Mouse (Mus musculus) cerebellum, adult 2 months (tissue): ENCODE results near the gene Pabpn1. TPM values are rescaled to one million over a fixed set of nuclear protein-coding genes. Genes with fewer than 3 reads are reported as not detected.

ENCODE experiments used
- DNase-seq, 2 experiments: peaks; one replicate each; pipeline ENCODE4 v3.0.0; 2021
- H3K27ac ChIP-seq: fragments of 200-500 bp; 2 replicates; pipeline ENCODE4 v1.5.1; 2012; ENCODE audit warnings: low read length, control low read depth, inconsistent platforms; ENCODE audit not compliant: insufficient read depth
- H3K27me3 ChIP-seq: fragments of 200-500 bp; 2 replicates; pipeline ENCODE4 v1.6.1; 2012; ENCODE audit warnings: inconsistent platforms, mild to moderate bottlenecking, low read length, moderate library complexity; ENCODE audit not compliant: control insufficient read depth, insufficient read depth
- H3K4me1 ChIP-seq: fragments of 200-500 bp; 2 replicates; pipeline ENCODE4 v1.6.1; 2011; ENCODE audit warnings: low read length; ENCODE audit not compliant: control insufficient read depth, insufficient read depth
- H3K4me3 ChIP-seq: fragments of 200-500 bp; replicated peaks from 2 replicates; pipeline ENCODE3; 2011; ENCODE audit warnings: mild to moderate bottlenecking, low read depth, low read length, control low read depth; ENCODE audit not compliant: insufficient read depth
- CTCF ChIP-seq: fragments of 200-500 bp; IDR thresholded peaks from 2 replicates; pipeline ENCODE4 v1.5.1; 2011; ENCODE audit warnings: low read depth, mild to moderate bottlenecking, control low read depth, low read length, moderate library complexity, borderline replicate concordance; ENCODE audit not compliant: insufficient read depth
- POLR2A ChIP-seq: fragments of 200-500 bp; IDR thresholded peaks from 2 replicates; pipeline ENCODE4 v1.6.1; 2011; ENCODE audit warnings: low read length, control low read depth, borderline replicate concordance; ENCODE audit not compliant: insufficient read depth
- WGBS: fragments of 180-500 bp; shearing (Covaris S2); methylation state at CpG from one replicate; pipeline ENCODE4 v1.1.7; 2018; 5-methylcytosine and 5-hydroxymethylcytosine counted together
- polyA plus RNA-seq: library from polyadenylated mRNA; depleted of rRNA; stranded (reverse); fragments of >200 nt; gene quantifications from 2 replicates; pipeline ENCODE4 v1.2.3, GENCODE M21; 2012; rRNA removed

Pabpn1 gene
- 413 and 433 TPM in 2 replicates for polyA plus RNA-seq

- TF ChIP-seq CTCF (no peak), POLR2A (no peak)
- no peak for DNase-seq
- Histone ChIP-seq H3K27ac (no peak within 1 kb of the TSS), H3K27me3 (no peaks in the 10 kb centered on the region), H3K4me1 (no peaks in the 10 kb centered on the region), H3K4me3 (peak within 1 kb of the TSS; percentile 50)
- 94% methylated on average over 3 of the region's 3 CpGs for WGBS
Observed at GRCm38 (mm10) chr14:54892200-54892599, at the start of gene Pabpn1. Pabpn1 (plus strand) TSS chr14:54892500.

GRCm38 (mm10) chr14:54843461-54843860 lies 48.8 kb upstream of the Pabpn1 start:
- peaks cover 2% of the 10 kb centered on the region; the same call in 1 of the 2 replicates for H3K4me1 ChIP-seq
- H3K27ac ChIP-seq: no peak overlapping the region
- 5% methylated on average over 4 of the region's 4 CpGs for WGBS
- DNase-seq: peak; percentile 34 to 60
- no peaks in the 10 kb centered on the region for H3K27me3 ChIP-seq
- no peak overlapping the region for H3K4me3 ChIP-seq
- TF ChIP-seq CTCF (peak; percentile 49; the same call in 1 of the 2 replicates), POLR2A (no peak)

- H3K27ac ChIP-seq: no peak overlapping the region
- peaks cover 10% of the 10 kb centered on the region; the same call in 1 of the 2 replicates for H3K4me1 ChIP-seq
- DNase-seq: no peak
- no peaks in the 10 kb centered on the region for H3K27me3 ChIP-seq
- no peak overlapping the region for H3K4me3 ChIP-seq
- TF ChIP-seq POLR2A (no peak), CTCF (no peak)
- 97% methylated on average over 3 of the region's 3 CpGs for WGBS
Observed at GRCm38 (mm10) chr14:54855726-54856125, 36.6 kb upstream of the Pabpn1 start.

- TF ChIP-seq CTCF (no peak), POLR2A (no peak)
- peaks cover 10% of the 10 kb centered on the region; the same call in 1 of the 2 replicates for H3K4me1 ChIP-seq
- no peak overlapping the region for H3K27ac ChIP-seq
- DNase-seq: no peak
- H3K4me3 ChIP-seq: no peak overlapping the region
- H3K27me3 ChIP-seq: no peaks in the 10 kb centered on the region
- WGBS: 84% methylated on average over 7 of the region's 7 CpGs
Observed at GRCm38 (mm10) chr14:54856703-54857102, 35.6 kb upstream of the Pabpn1 start.

- WGBS: 13% methylated on average over 9 of the region's 9 CpGs
- Histone ChIP-seq H3K27me3 (no peaks in the 10 kb centered on the region), H3K27ac (peak overlapping the region; percentile 77), H3K4me3 (no peak overlapping the region), H3K4me1 (peaks cover 10% of the 10 kb centered on the region; the same call in 1 of the 2 replicates)
- no peak for TF ChIP-seq CTCF
- no peak for TF ChIP-seq POLR2A
- peak; percentile 71 to 81 for DNase-seq
Observed at GRCm38 (mm10) chr14:54857891-54858290, 34.4 kb upstream of the Pabpn1 start.

- Histone ChIP-seq H3K27me3 (no peaks in the 10 kb centered on the region), H3K27ac (no peak overlapping the region), H3K4me3 (no peak overlapping the region), H3K4me1 (peaks cover 10% of the 10 kb centered on the region; the same call in 1 of the 2 replicates)
- TF ChIP-seq CTCF (peak; percentile 85), POLR2A (no peak)
- DNase-seq: peak; percentile 73 to 77
- WGBS: 28% methylated on average over 2 of the region's 2 CpGs
Observed at GRCm38 (mm10) chr14:54860511-54860910, 31.8 kb upstream of the Pabpn1 start.

GRCm38 (mm10) chr14:54863501-54864312 lies 28.6 kb upstream of the Pabpn1 start:
- DNase-seq: peak; percentile 94 to 95
- WGBS: under 1% methylated on average over 55 of the region's 56 CpGs
- Histone ChIP-seq H3K27ac (peak overlapping the region; percentile 60; the same call in 1 of the 2 replicates), H3K4me1 (no peaks in the 10 kb centered on the region), H3K4me3 (peak overlapping the region; percentile 86), H3K27me3 (no peaks in the 10 kb centered on the region)
- TF ChIP-seq POLR2A (peak; percentile 81), CTCF (no peak)
